Mouse (Mus musculus) lung, adult 2 months (tissue): ENCODE data around the gene Asphd2.

Source experiments
- CTCF ChIP-seq: fragments of 200-500 bp; IDR thresholded peaks from 2 replicates; pipeline ENCODE4 v1.5.1; 2011; ENCODE audit warnings: mild to moderate bottlenecking, low read length, control low read depth; ENCODE audit not compliant: insufficient read depth
- POLR2A ChIP-seq: fragments of 200-500 bp; IDR thresholded peaks from 2 replicates; pipeline ENCODE4 v1.6.1; 2011; ENCODE audit warnings: low read depth, mild to moderate bottlenecking, control low read depth, low read length, borderline replicate concordance; ENCODE audit errors: extremely low read depth

GRCm38 (mm10) chr5:112369326-112369725 is 25.3 kb downstream of the Asphd2 start:
- TF ChIP-seq CTCF (no peak), POLR2A (no peak)
